Mouse (Mus musculus): ENCODE data around the gene 2310050C09Rik.

Gene 2310050C09Rik

GRCm38 (mm10) chr3:92870116-92870515 is at the start of gene 2310050C09Rik:
2310050C09Rik (minus strand) TSS chr3:92870216.
- no peak for DNase-seq (ENCODE audit: low read depth in 1 of 2, low spot score in 2 of 2)

- no peak for DNase-seq (ENCODE audit: low read depth in 1 of 2, low spot score in 2 of 2)
Measured at GRCm38 (mm10) chr3:92907571-92907970, 37.6 kb upstream of the 2310050C09Rik start.

GRCm38 (mm10) chr3:92905182-92905581 is 35.2 kb upstream of the 2310050C09Rik start:
- no peak for DNase-seq (ENCODE audit: low read depth in 1 of 2, low spot score in 2 of 2)

GRCm38 (mm10) chr3:92903640-92904039 is 33.6 kb upstream of the 2310050C09Rik start:
- DNase-seq (ENCODE audit: low read depth in 1 of 2, low spot score in 2 of 2) = no peak

- no peak for DNase-seq (ENCODE audit: low read depth in 1 of 2, low spot score in 2 of 2)
Measured at GRCm38 (mm10) chr3:92902992-92903391, 33.0 kb upstream of the 2310050C09Rik start.

GRCm38 (mm10) chr3:92894489-92894888 is 24.5 kb upstream of the 2310050C09Rik start:
- no peak for DNase-seq (ENCODE audit: low read depth in 1 of 2, low spot score in 2 of 2)

GRCm38 (mm10) chr3:92894063-92894462 is 24.0 kb upstream of the 2310050C09Rik start:
- no peak for DNase-seq (ENCODE audit: low read depth in 1 of 2, low spot score in 2 of 2)

- DNase-seq (ENCODE audit: low read depth in 1 of 2, low spot score in 2 of 2) = no peak
Measured at GRCm38 (mm10) chr3:92874180-92874579, 4.2 kb upstream of the 2310050C09Rik start.

GRCm38 (mm10) chr3:92851186-92851585 is 18.8 kb downstream of the 2310050C09Rik start, which contains the start of gene Lce1l:
Lce1l (minus strand) TSS chr3:92851286.
- DNase-seq (ENCODE audit: low read depth in 1 of 2, low spot score in 2 of 2) = no peak

- DNase-seq (ENCODE audit: low read depth in 1 of 2, low spot score in 2 of 2) = no peak
Measured at GRCm38 (mm10) chr3:92827108-92827507, 42.9 kb downstream of the 2310050C09Rik start, which contains the start of gene Kprp. Kprp (minus strand) TSS chr3:92827247.

- DNase-seq (ENCODE audit: low read depth in 1 of 2, low spot score in 2 of 2) = no peak
Measured at GRCm38 (mm10) chr3:92825808-92826207, 44.2 kb downstream of the 2310050C09Rik start.
